Mouse (Mus musculus) C2C12 (cell line): Measurements from ENCODE around the gene Tsc22d1. TPM values are rescaled to one million over a fixed set of nuclear protein-coding genes. Genes with fewer than 3 reads are reported as not detected.

ENCODE experiments used
- H3K27me3 ChIP-seq: one replicate; pipeline ENCODE4 v1.6.1; 2011; ENCODE audit not compliant: control insufficient read depth, insufficient read depth, insufficient read length
- H3K36me3 ChIP-seq: one replicate; pipeline ENCODE4 v1.6.1; 2011; ENCODE audit not compliant: control insufficient read depth, insufficient read depth
- H3K4me3 ChIP-seq: one replicate; pipeline ENCODE4 v1.5.1; 2011; ENCODE audit warnings: mild to moderate bottlenecking, control low read depth; ENCODE audit not compliant: poor library complexity, insufficient read depth, severe bottlenecking
- H3K79me2 ChIP-seq: one replicate; pipeline ENCODE4 v1.6.1; 2011; ENCODE audit not compliant: control insufficient read depth, insufficient read depth
- H3K79me3 ChIP-seq: one replicate; pipeline ENCODE4 v1.6.1; 2011; ENCODE audit warnings: low read depth, control low read depth
- H3ac ChIP-seq: one replicate; pipeline ENCODE3; 2011; ENCODE audit warnings: low read depth; ENCODE audit not compliant: control insufficient read depth, insufficient read length
- CEBPB ChIP-seq: IDR thresholded peaks from one replicate; pipeline ENCODE4 v1.6.1; 2011; ENCODE audit warnings: low read depth, mild to moderate bottlenecking, control low read depth, moderate library complexity
- CTCF ChIP-seq: IDR thresholded peaks from one replicate; pipeline ENCODE4 v1.5.1; 2011; ENCODE audit not compliant: control insufficient read depth, insufficient read depth, insufficient read length
- FOSL1 ChIP-seq: IDR thresholded peaks from one replicate; pipeline ENCODE4 v1.8.0; 2011; ENCODE audit warnings: mild to moderate bottlenecking, low read length; ENCODE audit not compliant: poor library complexity, insufficient read depth, severe bottlenecking
- MAX ChIP-seq: IDR thresholded peaks from one replicate; pipeline ENCODE4 v1.6.1; 2011; ENCODE audit warnings: mild to moderate bottlenecking, control low read depth
- MYOD1 ChIP-seq: IDR thresholded peaks from one replicate; pipeline ENCODE4 v1.6.1; 2011; ENCODE audit warnings: low read depth; ENCODE audit not compliant: control insufficient read depth, insufficient read length
- MYOG ChIP-seq: IDR thresholded peaks from one replicate; pipeline ENCODE4 v1.6.1; 2011; ENCODE audit not compliant: control insufficient read depth, insufficient read length; ENCODE audit errors: extremely low read depth
- USF1 ChIP-seq: IDR thresholded peaks from one replicate; pipeline ENCODE4 v1.6.1; 2011; ENCODE audit warnings: low read depth, mild to moderate bottlenecking, control low read depth, moderate library complexity
- polyA plus RNA-seq: library from polyadenylated mRNA; unstranded; fragments of >200 nt; fragmentation: generic; extraction: Trizol; gene quantifications from one replicate; pipeline ENCODE4 v1.2.1, GENCODE M21; 2012; ENCODE audit warnings: missing spikeins

Tsc22d1 gene
- polyA plus RNA-seq, 1 experiment, result 546 TPM

DNA sequence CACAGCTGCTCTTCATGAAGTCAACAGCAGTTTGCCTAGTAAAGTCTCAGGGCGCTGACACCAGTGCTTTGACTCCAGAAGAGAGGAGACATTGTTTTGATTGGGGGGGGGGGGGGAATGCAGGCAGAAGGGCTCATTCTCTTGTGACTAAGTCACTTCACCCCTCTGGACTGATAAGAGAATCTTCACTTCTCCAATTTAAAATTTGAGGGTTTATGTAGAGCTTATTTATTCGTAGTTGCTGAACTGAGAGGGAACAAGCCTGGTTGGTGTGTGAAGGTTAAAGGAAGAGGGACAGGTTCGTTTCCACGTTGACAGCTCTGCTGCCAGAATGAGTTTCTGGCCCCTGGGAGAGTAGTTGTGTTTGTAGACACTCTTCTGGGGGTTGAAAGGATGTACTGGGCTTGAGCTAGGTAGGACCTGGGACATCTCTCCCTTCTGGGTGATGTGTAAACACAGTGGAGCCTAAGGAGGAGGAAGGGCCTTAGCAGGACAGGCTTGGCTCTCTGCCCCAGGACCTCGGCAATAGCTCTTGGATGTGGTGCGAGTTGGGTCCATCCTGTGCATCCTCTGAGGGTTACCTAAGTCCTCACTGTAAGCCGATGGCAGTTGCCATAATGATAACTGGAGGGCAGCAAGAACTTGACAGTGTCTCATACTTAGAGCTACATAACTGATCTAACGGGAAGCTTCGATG lies 93.2 kb downstream of the Tsc22d1 start:
- H3K27me3 ChIP-seq, result no peaks in the 10 kb centered on the region
- TF ChIP-seq MYOD1, result no peak
- TF ChIP-seq CEBPB, result no peak
- TF ChIP-seq CTCF, result no peak
- no peak for TF ChIP-seq USF1
- H3K36me3 ChIP-seq, result peaks cover 38% of the 10 kb centered on the region
- H3ac ChIP-seq, result no peak overlapping the region
- H3K79me2 ChIP-seq, result peaks cover 40% of the 10 kb centered on the region
- H3K79me3 ChIP-seq, result peaks cover 31% of the 10 kb centered on the region
- no peak overlapping the region for H3K4me3 ChIP-seq

DNA sequence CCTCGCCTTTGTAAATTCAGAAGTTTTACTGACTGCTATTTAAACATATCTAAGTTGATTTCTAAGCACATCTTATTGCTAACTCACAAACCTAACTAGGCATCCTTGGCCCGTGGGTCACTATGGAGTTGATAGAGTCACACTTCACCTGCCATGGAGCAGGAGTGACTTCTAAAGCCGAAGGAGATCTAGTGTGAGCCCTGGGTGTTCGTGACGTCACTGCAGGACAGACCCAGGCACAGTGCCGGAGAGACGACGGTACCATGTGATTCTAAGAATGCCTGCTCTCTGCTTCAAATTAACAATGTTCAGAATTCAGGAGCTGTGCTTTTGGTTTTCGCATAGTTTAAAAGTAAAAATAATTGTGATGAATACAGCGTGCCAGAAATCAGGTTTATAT lies 93.9 kb downstream of the Tsc22d1 start:
- Histone ChIP-seq H3K27me3 (no peaks in the 10 kb centered on the region), H3ac (no peak overlapping the region), H3K79me2 (peaks cover 35% of the 10 kb centered on the region), H3K4me3 (no peak overlapping the region), H3K36me3 (peaks cover 38% of the 10 kb centered on the region), H3K79me3 (peaks cover 27% of the 10 kb centered on the region)
- TF ChIP-seq FOSL1 (no peak), CTCF (no peak), MAX (no peak), MYOG (no peak), USF1 (no peak), CEBPB (no peak), MYOD1 (no peak)

DNA sequence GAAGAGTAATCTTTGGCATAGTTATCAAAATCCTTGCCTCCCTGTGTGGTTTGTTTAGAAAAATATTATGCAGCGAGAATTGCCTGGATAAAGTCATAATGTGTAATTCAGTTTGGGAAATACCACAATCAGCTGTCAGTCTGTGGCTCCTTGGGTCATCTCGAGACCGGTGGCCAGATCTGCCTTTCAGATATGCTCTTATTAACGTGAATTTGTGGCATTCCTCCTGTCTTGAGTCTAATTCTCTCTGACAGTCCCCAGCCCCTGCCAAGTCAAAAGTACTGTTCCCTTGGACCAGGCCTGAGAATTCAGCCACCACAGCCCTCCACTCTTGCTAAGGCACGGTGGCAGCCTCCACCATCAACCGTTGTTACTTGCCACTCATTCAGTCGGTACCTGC lies 97.2 kb downstream of the Tsc22d1 start:
- H3K27me3 ChIP-seq, result no peaks in the 10 kb centered on the region
- TF ChIP-seq MYOD1 (peak; percentile 54), CTCF (no peak)

DNA sequence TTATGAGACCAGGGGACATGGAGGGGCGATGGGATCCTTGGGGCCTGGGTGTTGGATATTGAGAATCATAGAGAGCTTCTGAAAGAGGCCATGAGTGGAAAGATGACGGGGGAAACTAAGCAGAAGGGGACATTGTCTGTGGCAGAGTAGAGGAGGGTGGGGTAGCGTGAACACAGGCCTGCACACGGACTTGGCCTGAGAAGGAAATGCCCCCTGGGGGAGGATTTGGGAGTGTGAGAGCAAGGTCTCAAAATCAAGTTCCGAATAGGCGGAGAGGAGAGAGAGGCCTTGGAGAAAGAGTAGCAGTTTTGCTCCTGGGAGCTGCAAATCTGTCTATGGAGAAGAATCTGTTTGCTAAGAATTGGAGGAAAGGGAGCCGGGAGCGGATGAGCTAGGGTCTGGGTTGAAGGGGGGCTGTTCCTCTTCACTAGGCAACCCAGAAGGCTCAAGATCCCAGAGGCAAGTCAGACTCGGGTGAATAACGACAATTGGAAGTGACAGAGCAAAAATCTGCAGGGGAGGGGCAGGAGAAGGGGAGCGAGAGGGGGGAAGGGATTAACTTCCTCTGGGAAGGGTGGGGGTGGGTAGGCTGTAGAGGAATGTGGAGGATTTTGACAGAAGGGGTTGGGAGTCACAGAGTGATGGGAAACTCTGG lies 98.8 kb downstream of the Tsc22d1 start:
- no peaks in the 10 kb centered on the region for H3K79me2 ChIP-seq

More for the DNA sequence above, 97.2 kb downstream of the Tsc22d1 start:
- Histone ChIP-seq H3K4me3 (no peak overlapping the region), H3ac (no peak overlapping the region), H3K36me3 (peaks cover 16% of the 10 kb centered on the region), H3K79me2 (peaks cover 5% of the 10 kb centered on the region), H3K79me3 (peaks cover 4% of the 10 kb centered on the region)

DNA sequence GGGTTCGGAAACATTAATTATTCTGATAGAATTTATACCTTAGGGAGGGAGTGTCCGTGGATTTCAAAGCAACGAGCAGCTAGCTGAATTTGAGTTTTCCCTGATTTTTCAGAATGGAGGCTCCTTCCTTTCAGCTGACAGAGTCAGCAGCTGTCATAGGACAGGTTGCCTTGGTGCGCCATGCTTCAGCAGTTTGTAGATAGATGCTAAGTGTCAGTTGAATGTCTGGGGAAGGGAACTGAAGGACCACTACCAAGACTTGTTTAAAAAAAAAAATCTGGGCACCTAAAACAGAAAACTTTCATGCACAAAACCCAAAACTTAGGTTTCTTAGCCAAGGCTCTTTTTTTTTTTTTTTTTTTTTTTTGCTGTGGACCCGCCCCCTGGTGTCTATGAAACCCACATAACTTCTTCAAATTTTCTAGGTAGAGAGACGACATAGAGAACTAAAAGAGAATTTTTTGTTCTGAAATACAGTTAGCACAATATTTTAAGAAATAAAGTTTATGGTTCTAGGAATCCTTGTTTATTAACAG lies 99.4 kb downstream of the Tsc22d1 start:
- Histone ChIP-seq H3ac (no peak overlapping the region), H3K27me3 (no peaks in the 10 kb centered on the region), H3K4me3 (no peak overlapping the region), H3K36me3 (peaks cover 3% of the 10 kb centered on the region), H3K79me2 (no peaks in the 10 kb centered on the region), H3K79me3 (no peaks in the 10 kb centered on the region)
- TF ChIP-seq USF1 (no peak), CEBPB (no peak), CTCF (no peak), MAX (no peak), FOSL1 (no peak), MYOD1 (no peak), MYOG (no peak)

More for the DNA sequence above, 98.8 kb downstream of the Tsc22d1 start:
- TF ChIP-seq CTCF (no peak), FOSL1 (no peak), USF1 (no peak), CEBPB (no peak), MAX (no peak), MYOD1 (no peak), MYOG (no peak)
- H3K4me3 ChIP-seq, result no peak overlapping the region
- H3K36me3 ChIP-seq, result peaks cover 3% of the 10 kb centered on the region
- H3K79me3 ChIP-seq, result no peaks in the 10 kb centered on the region
- H3ac ChIP-seq, result no peak overlapping the region
- H3K27me3 ChIP-seq, result no peaks in the 10 kb centered on the region

DNA sequence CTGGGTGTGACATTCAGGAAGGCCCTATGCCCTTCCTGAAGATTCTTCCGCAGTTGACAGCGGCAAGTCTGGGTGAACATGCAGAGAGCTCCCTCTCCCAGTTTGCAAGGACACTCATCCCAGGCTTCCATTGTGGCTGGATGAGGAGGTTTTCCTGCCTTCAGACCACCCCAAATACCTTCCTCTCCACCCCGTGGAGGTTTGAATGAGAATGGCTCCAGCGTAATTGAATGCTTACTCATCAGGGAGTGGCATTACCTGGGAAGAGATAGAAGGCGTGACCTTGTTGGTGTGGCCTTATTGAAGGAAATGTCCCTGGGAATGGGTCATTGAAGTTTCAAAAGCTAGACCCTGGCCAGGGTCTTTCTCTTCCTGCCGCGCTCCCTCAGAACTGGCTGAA lies 100.9 kb downstream of the Tsc22d1 start:
- no peak overlapping the region for H3K4me3 ChIP-seq
- no peaks in the 10 kb centered on the region for H3K79me3 ChIP-seq
- no peaks in the 10 kb centered on the region for H3K79me2 ChIP-seq
- H3ac ChIP-seq, result no peak overlapping the region
- no peaks in the 10 kb centered on the region for H3K36me3 ChIP-seq
- H3K27me3 ChIP-seq, result no peaks in the 10 kb centered on the region
- TF ChIP-seq CTCF (no peak), USF1 (no peak), MYOD1 (no peak), MAX (no peak), CEBPB (no peak), FOSL1 (no peak), MYOG (no peak)
